Mouse (Mus musculus) v-Abl transformed pro-B cells (cell line): ENCODE measurements at regions not wholly inside any gene's neighbourhood (a gene's known extent, or its start where the extent isn't known, plus 50 kb on each side); places are given as distances from the start of the nearest gene placed in this dataset.

Source experiments
- in situ Hi-C, 2 experiments: fragments of 400-800 bp; cut with MboI; formaldehyde crosslinking; loops; one replicate each; pipeline ENCODE4 v1.15.1; 2025; ENCODE audit not compliant: unreplicated experiment in 2 of 2

DNA sequence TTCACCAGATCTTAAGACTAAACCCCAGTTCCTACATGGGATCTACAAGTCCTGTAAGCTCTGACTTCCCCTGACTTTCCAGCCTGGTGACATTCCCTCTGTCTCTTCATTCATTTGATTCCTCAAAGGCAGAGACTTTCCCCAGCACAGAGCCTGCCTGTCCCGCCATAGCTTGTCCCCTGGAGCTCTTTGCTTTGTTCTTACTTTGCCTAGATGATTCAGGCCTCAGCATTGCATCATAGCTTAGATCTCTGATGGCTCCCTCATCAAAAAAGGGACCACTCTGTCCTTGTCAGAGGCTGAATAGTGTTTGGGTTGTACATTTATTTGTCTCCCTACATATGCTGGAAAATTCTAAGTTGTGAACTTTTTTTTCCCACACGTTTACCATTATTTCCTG is 57.6 kb upstream of the Exoc6 start:
- in situ Hi-C loops, result no loop called here

DNA sequence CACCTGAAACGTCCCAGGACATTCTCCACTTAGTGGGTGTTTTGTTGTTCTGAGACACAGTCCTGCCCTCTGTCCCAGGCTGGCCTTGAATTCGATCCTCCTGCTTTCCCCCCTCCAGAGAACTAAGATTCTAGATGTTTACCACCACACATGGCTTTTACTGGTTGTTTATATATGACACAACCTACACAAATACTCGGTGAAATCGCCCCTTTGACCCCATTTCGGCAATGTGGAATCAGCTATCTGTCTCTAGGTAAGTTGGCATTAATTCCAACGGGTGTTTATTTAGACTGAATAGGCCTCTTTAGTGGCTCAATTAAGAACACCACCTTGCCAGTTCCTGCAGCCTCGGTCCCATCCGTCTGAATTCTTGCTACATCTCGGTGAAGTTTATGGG is 56.8 kb upstream of the Exoc6 start:
- in situ Hi-C loops, result no loop called here

DNA sequence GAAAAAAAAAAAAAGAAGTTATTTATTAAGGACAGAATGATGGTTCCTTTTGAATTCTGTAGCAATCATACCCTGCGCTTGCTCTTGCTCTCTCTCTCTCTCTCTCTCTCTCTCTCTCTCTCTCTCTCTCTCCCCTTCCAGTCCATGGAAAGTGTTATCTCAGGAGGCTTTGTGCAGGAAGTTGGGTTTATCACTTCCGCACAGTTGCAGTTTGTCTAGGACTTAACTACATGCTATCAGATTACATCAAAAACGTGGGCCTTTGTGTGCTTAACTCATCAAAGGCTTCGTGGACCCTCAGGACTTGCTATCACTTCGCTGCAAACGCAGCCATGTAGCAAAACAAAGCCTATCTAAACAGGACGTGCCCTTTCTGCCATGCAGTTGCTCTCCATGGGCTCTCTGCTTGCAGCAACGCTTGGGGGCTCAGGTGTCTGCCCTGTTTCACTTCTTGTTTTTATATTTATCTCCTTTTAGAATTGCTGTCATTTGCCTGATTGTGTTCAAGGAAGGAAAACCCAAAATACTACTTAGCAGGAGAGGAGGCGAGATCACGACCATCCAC is 56.2 kb upstream of the Exoc6 start:
- in situ Hi-C loops, result no loop called here

DNA sequence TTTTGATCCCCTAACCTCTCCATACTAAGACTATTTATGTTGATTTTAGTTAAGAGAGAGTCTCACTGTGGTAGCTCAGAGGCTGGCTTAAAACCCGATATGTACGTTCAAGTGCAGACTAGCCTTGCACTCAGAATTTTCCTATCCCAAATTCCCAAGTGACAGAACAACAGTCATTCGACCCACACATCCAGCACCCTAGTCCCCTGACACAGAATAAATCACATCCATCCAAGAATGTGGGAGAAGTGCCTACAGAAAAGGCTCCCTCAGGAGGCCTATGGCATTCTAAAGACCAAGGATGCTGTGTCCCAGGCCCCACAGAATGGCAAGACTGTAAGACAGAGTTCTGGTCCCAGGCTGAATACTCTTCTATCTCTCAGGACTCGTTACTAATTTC is 55.4 kb upstream of the Exoc6 start:
- in situ Hi-C loops, result loop anchor here in 1 of 2 experiments (5.0 kb wide), 1 partner anchor 68 kb away; no protein-coding TSS in a partner anchor

DNA sequence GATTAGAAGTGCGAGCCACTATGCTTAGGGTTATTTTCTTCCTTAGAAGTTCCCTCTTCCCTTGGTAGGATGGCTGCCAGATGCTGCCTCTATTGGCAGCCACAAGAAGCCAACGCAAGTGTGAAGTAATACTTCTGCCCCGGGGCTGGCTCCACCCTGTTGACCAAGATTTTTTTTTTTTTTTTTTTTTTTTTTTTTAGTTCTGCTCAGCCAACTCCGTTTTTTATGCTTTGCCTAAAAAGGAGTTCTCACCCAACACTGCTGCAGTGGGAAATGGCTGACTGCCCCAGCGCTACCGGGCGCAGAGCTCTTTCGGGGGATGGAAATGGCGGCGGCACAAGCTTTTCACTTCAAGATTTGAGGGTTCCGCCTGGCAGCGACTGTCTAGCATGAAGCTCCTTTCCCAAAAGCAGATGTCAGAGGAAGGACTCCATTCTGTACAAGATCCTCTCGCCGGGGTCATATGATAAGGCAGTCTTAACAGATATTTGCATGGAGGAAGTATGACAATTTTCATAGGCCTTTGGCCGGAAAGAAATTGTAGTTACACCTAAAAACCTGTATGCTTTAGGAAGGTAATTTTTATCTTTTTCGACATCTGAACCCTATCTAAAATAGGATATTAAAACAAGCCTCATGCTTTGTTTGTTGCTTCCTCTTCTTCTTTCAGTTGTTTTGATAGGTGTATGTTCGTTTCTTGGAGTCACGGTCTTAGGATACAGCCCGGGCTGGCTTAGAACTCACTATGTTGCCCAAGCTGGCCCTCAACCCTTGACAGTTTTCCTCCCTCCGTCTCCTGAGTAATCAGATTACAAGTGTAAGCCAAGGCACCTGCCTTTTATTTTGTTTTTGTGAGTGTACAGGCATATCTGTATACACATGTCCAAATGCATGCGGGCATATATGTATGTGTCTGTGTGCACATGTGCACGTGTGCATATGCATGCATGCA is 54.6 kb upstream of the Exoc6 start:
- in situ Hi-C loops, result loop anchor here in 1 of 2 experiments (5.0 kb wide), 1 partner anchor 68 kb away; no protein-coding TSS in a partner anchor

DNA sequence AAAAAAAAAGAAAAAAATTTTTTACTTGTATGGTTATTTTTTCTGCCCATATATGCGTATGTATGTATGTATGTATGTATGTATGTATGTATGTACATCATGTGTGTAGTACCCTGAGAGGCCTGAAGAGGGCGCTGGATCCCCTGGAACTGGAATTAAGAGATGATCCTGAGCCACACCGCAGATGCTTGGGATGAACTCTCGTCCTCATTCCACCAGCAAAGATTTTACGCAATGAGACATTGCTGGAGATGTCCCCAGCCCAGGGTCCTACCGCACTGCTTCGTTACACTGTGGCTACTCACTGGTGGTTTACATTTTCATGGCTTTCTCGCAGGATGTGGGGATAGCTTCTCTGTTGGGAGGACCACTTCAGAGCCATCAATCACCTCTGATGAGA is 53.5 kb upstream of the Exoc6 start:
- in situ Hi-C loops, result loop anchor here in 1 of 2 experiments (5.0 kb wide), 1 partner anchor 69 kb away; no protein-coding TSS in a partner anchor

DNA sequence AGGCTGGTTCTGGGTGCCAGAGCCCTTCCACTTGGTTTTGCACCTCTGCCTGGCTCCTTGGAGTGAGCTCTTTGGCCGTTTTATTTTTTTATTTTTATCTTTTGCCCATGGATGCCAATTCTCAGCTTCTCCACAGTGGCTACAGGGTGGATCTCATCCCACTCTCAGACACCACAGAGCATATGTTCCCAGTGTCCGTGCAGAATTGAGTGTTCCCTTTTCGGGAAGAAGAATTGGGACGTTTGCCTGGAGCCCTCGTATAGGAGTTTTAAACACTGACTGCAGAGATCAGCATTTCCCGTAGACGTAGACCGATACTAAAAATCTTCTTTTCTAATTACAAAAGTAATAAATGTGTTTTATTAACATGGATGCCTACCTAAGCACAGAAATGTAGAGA is 53.1 kb upstream of the Exoc6 start:
- in situ Hi-C loops, result loop anchor here in 1 of 2 experiments (5.0 kb wide), 1 partner anchor 70 kb away; no protein-coding TSS in a partner anchor

DNA sequence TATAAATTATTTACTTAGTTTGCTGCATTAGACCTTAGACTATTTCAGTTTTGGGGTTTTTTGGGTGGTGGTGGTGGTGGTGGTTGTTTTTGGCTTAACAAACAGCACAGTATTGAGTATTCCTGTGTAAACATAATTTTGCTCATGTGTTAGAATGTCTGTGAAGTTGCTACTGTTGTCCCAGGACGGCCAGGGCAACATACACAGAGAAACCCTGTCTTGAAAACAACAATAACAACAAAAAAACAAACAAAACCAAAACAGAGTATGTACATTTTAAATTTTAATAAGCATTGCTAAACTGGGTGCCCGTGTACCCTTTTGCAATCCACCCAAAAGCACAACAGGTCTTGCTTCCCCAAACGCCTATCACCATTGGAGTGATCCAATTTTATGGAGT is 51.8 kb upstream of the Exoc6 start:
- in situ Hi-C loops, result loop anchor here in 1 of 2 experiments (5.0 kb wide), 1 partner anchor 71 kb away; no protein-coding TSS in a partner anchor
